Mouse (Mus musculus) bone marrow macrophage, adult 2 months (primary cell): ENCODE data around the gene Slc31a2.

Source experiments
- CTCF ChIP-seq: IDR thresholded peaks from 2 replicates; pipeline ENCODE4 v1.5.1; 2012; ENCODE audit warnings: low read depth, mild to moderate bottlenecking, low read length, moderate library complexity
- POLR2A ChIP-seq: IDR thresholded peaks from 2 replicates; pipeline ENCODE4 v1.6.1; 2012; ENCODE audit warnings: mild to moderate bottlenecking, low read depth, low read length, borderline replicate concordance

- no peak for TF ChIP-seq CTCF
- TF ChIP-seq POLR2A, result no peak
Observed at GRCm38 (mm10) chr4:62347605-62348328, 85.4 kb downstream of the Slc31a2 start.
